ENCODE assay signal across 9 mouse cellular contexts in the genomic region with DNA sequence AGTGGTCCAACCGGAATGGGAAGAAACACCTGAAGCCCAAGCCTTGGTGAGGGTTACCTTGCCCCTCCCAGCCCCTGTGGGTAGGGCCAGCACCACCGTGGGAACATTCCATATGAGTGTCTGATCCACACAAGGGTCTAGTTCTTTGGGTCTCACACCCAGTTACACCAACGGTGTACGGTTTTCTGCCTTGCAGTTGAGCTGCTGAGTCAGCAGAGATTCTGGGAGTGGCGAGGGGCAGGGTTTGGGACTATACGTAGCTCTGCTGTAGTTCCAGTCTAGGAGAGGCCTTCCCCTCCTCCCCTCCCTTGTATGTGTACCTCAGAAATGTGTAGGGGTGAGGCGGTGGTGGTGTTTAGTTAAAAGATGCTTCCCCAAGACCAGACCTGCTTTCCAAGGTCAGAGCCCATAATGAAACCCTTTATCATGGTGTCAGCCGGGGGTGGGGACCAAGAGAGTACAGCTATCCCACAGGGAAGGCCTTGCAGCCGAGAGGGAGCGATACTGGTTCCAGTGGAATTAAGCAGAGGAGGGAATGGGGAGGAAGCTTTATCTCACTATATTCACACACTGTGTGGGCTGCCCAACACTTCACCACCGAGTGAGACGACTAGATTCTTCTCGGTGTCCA. TPM values are rescaled to one million over a fixed set of nuclear protein-coding genes. Genes with fewer than 3 reads are reported as not detected.
DNase-seq lines count a peak whose midpoint lies in the region; ATAC-seq lines count a peak whose summit lies in the region.
"Had no signal": no experiment of that assay in that cellular context is flagged by ENCODE, and none has a peak within 500 bp of the region (broad histone marks: within the 10 kb centered on the region; RNA-seq: fewer than 3 reads in every experiment).

No protein-coding gene starts in this region.

- no peaks in the 10 kb centered on the region for H3K9me3 ChIP-seq in kidney, embryonic 16.5 days (ENCODE audit: low read length)
- no peaks in the 10 kb centered on the region for H3K9me3 ChIP-seq in forebrain, embryonic 12.5 days
- H3K9me3 ChIP-seq in liver, embryonic 12.5 days (replicated peaks), result no peaks in the 10 kb centered on the region
- H3K9me3 ChIP-seq in neural tube, embryonic 12.5 days, result no peaks in the 10 kb centered on the region

- peaks cover 24% of the 10 kb centered on the region for H3K4me1 ChIP-seq in kidney, embryonic 16.5 days (ENCODE audit: insufficient read depth, low read length)
- peaks cover 15% of the 10 kb centered on the region; the same call in 1 of the 2 replicates for H3K4me1 ChIP-seq in forebrain, embryonic 12.5 days
- H3K4me1 ChIP-seq in liver, embryonic 12.5 days, result peaks cover 30% of the 10 kb centered on the region
- H3K4me1 ChIP-seq in neural tube, embryonic 12.5 days, result peaks cover 12% of the 10 kb centered on the region

- peak overlapping the region; percentile 86 for H3K4me2 ChIP-seq in kidney, embryonic 16.5 days (replicated peaks; ENCODE audit: low read depth, low read length)
- H3K4me2 ChIP-seq in forebrain, embryonic 12.5 days, result peak overlapping the region; percentile 97
- peak overlapping the region; percentile 99 for H3K4me2 ChIP-seq in liver, embryonic 12.5 days
- H3K4me2 ChIP-seq in neural tube, embryonic 12.5 days (replicated peaks), result peak overlapping the region; percentile 94

- ATAC-seq in kidney, embryonic 16.5 days (ENCODE audit: low FRiP score, low TSS enrichment), result peak; percentile 21; the same call in 1 of the 2 replicates
- ATAC-seq in forebrain, embryonic 12.5 days (ENCODE audit: low FRiP score), result no peak
- ATAC-seq in liver, embryonic 12.5 days, result no peak
- ATAC-seq in neural tube, embryonic 12.5 days (ENCODE audit: low FRiP score, low read depth), result no peak

- H3K4me3 ChIP-seq in kidney, embryonic 16.5 days (ENCODE audit: low read length), result peak overlapping the region; percentile 71
- peak overlapping the region; percentile 67 for H3K4me3 ChIP-seq in forebrain, embryonic 12.5 days (replicated peaks)
- peak overlapping the region; percentile 73 for H3K4me3 ChIP-seq in liver, embryonic 12.5 days
- H3K4me3 ChIP-seq in neural tube, embryonic 12.5 days, result no peak overlapping the region

- no peaks in the 10 kb centered on the region for H3K27me3 ChIP-seq in kidney, embryonic 16.5 days (ENCODE audit: insufficient read depth, low read length)
- peaks cover 12% of the 10 kb centered on the region; the same call in 1 of the 2 replicates for H3K27me3 ChIP-seq in forebrain, embryonic 12.5 days
- no peaks in the 10 kb centered on the region for H3K27me3 ChIP-seq in liver, embryonic 12.5 days (replicated peaks)
- no peaks in the 10 kb centered on the region for H3K27me3 ChIP-seq in neural tube, embryonic 12.5 days (replicated peaks)

- H3K9ac ChIP-seq in kidney, embryonic 16.5 days (replicated peaks; ENCODE audit: low read length), result peak overlapping the region; percentile 86
- H3K9ac ChIP-seq in forebrain, embryonic 12.5 days, result no peak overlapping the region
- peak overlapping the region; percentile 74; the same call in 1 of the 2 replicates for H3K9ac ChIP-seq in liver, embryonic 12.5 days
- H3K9ac ChIP-seq in neural tube, embryonic 12.5 days, result no peak overlapping the region

- DNase-seq in kidney, adult 9 months, result no peak
- no peak for DNase-seq in layer of hippocampus, adult 11-12 months (ENCODE audit: low spot score)
- no peak for DNase-seq in c-Kit-positive CD71-positive TER-119-positive erythroid progenitor cells, embryonic 14.5 days (ENCODE audit: low spot score)
- DNase-seq in layer of hippocampus, adult 9-11 months, result no peak

- H3K36me3 ChIP-seq in kidney, embryonic 16.5 days (ENCODE audit: insufficient read depth, low read length), result no peaks in the 10 kb centered on the region
- no peaks in the 10 kb centered on the region for H3K36me3 ChIP-seq in forebrain, embryonic 12.5 days (replicated peaks)
- H3K36me3 ChIP-seq in liver, embryonic 12.5 days, result no peaks in the 10 kb centered on the region
- H3K36me3 ChIP-seq in neural tube, embryonic 12.5 days, result no peaks in the 10 kb centered on the region

- WGBS in kidney, embryonic 16.5 days, result 17% methylated on average over 13 of the region's 13 CpGs
- 42% methylated on average over 13 of the region's 13 CpGs for WGBS in forebrain, embryonic 12.5 days
- 30% methylated on average over 13 of the region's 13 CpGs for WGBS in liver, embryonic 12.5 days (ENCODE audit: insufficient replicate concordance)
- 31% methylated on average over 13 of the region's 13 CpGs for WGBS in neural tube, embryonic 12.5 days

- H3K27ac ChIP-seq in kidney, embryonic 16.5 days (ENCODE audit: low read length), result peak overlapping the region; percentile 94
- H3K27ac ChIP-seq in forebrain, embryonic 12.5 days, result no peak overlapping the region
- H3K27ac ChIP-seq in liver, embryonic 12.5 days, result no peak overlapping the region
- H3K27ac ChIP-seq in neural tube, embryonic 12.5 days, result no peak overlapping the region

RNA-seq across cellular contexts. Expression of a gene that starts 4.6 kb away (rescaled TPM):
- 47.4 and 55.4 TPM in 2 replicates for polyA plus RNA-seq in kidney, embryonic 16.5 days (2015; fragmentation: Nextera tagmentation; extraction: Ambion mirVana)
- 98.2 and 103 TPM in 2 replicates for polyA plus RNA-seq in forebrain, embryonic 12.5 days (2016; fragmentation: Nextera tagmentation; extraction: Ambion mirVana)
- polyA plus RNA-seq in liver, embryonic 12.5 days (2016; fragmentation: Nextera tagmentation; extraction: Ambion mirVana), result 16.1 and 16.5 TPM in 2 replicates
- polyA plus RNA-seq in neural tube, embryonic 12.5 days (2016; fragmentation: Nextera tagmentation; extraction: Ambion mirVana), result 108 and 114 TPM in 2 replicates

RNA-seq across cellular contexts. Expression of a gene that starts 5.9 kb away (rescaled TPM):
- not detected in 2 replicates for polyA plus RNA-seq in kidney, embryonic 16.5 days (2015; fragmentation: Nextera tagmentation; extraction: Ambion mirVana)
- not detected in 2 replicates for polyA plus RNA-seq in forebrain, embryonic 12.5 days (2016; fragmentation: Nextera tagmentation; extraction: Ambion mirVana)
- polyA plus RNA-seq in liver, embryonic 12.5 days (2016; fragmentation: Nextera tagmentation; extraction: Ambion mirVana), result not detected in 2 replicates
- polyA plus RNA-seq in neural tube, embryonic 12.5 days (2016; fragmentation: Nextera tagmentation; extraction: Ambion mirVana), result not detected in 2 replicates
- polyA plus RNA-seq: liver, adult 2 months had no signal

Comparison
In these comparisons a context has a peak if more than half of its experiments do, and no peak if none do; other contexts are left out.
1. H3K9ac ChIP-seq: peak in kidney, embryonic 16.5 days (single experiment) and liver, embryonic 12.5 days (single experiment); none in forebrain, embryonic 12.5 days (single experiment) and neural tube, embryonic 12.5 days (single experiment).
2. Peak in every context shown above with its lines, with median percentiles within 50 percentile points of each other: H3K4me2 ChIP-seq.